Mouse (Mus musculus): ENCODE measurements at regions not wholly inside any gene's neighbourhood (a gene's known extent, or its start where the extent isn't known, plus 50 kb on each side); places are given as distances from the start of the nearest gene placed in this dataset.

DNA sequence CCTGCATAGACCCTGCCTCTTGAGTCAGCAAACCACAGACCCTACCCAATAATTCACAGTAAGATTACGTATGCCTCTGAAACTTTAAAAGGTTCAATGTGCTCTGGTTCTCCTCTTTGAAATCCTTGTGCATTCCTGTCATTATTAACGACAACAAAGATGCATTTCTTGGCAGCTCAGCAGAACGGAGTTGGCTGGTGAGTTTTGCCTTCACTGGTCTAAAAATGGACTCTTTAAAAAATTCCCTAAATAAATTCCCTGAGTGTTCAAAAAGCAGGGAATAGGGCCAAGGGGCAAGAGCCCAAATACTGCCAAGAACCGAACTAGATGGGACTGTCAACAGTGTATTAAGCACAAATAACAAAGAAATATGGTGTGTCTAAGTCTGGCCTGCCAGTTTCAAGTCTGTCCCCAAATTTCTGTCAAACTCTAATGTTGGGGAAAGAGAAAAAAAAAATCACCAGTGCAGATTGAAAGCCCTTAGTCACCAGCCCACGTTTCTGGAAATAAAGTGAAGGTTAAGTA, 163.2 kb upstream of the Gm17728 start:
- no peak for TF ChIP-seq POLR2A (IDR thresholded peaks at IDR 0.05; ENCODE audit: insufficient read length, low read depth)
- no peak for TF ChIP-seq MYOG (IDR thresholded peaks at IDR 0.05; ENCODE audit: control insufficient read depth in 1 of 3, insufficient read depth in 1 of 3, insufficient read length in 2 of 3, low read depth in 2 of 3)
- TF ChIP-seq USF1 (IDR thresholded peaks at IDR 0.05; ENCODE audit: low read depth): no peak
- no peak for TF ChIP-seq TCF12 (IDR thresholded peaks at IDR 0.05; ENCODE audit: insufficient read depth, poor library complexity, severe bottlenecking)
- no peak for TF ChIP-seq POLR2AphosphoS2 (IDR thresholded peaks at IDR 0.05; ENCODE audit: insufficient read length, low read depth)

Data from myocyte (in vitro differentiated cells).